Mouse (Mus musculus) bone marrow macrophage, adult 2 months (primary cell): Measurements from ENCODE around the gene Gm20388.

ENCODE experiments used
- CTCF ChIP-seq: IDR thresholded peaks from 2 replicates; pipeline ENCODE4 v1.5.1; 2012; ENCODE audit warnings: low read depth, mild to moderate bottlenecking, low read length, moderate library complexity
- POLR2A ChIP-seq: IDR thresholded peaks from 2 replicates; pipeline ENCODE4 v1.6.1; 2012; ENCODE audit warnings: mild to moderate bottlenecking, low read depth, low read length, borderline replicate concordance

GRCm38 (mm10) chr8:123248596-123248995 is 3338.0 kb downstream of the Gm20388 start:
- no peak for TF ChIP-seq CTCF
- no peak for TF ChIP-seq POLR2A
